Mouse (Mus musculus) liver, postnatal 0 days (tissue): ENCODE measurements around the gene Cldn5. TPM values are rescaled to one million over a fixed set of nuclear protein-coding genes. Genes with fewer than 3 reads are reported as not detected.

Experiments used
- ATAC-seq: fragments of 200-750 bp; cut with Nextera tagmentation; 2 replicates; pipeline ENCODE4 v1.8.0; 2017; ENCODE audit warnings: mild to moderate bottlenecking, moderate library complexity
- DNase-seq: peaks from one replicate; pipeline ENCODE4 v3.0.0-alpha.2; 2016
- H3K27ac ChIP-seq: fragments of 300-500 bp; sonication (generic); 2 replicates; pipeline ENCODE4 v1.5.1; 2014; ENCODE audit warnings: antibody characterized with exemption, moderate library complexity, mild to moderate bottlenecking, low read depth
- H3K27me3 ChIP-seq: fragments of 300-500 bp; sonication (generic); 2 replicates; pipeline ENCODE4 v1.6.1; 2014; ENCODE audit warnings: low read length, control low read depth, mixed read lengths; ENCODE audit not compliant: insufficient read depth
- H3K36me3 ChIP-seq: fragments of 300-500 bp; sonication (generic); replicated peaks from 2 replicates; pipeline ENCODE4 v1.6.1; 2014; ENCODE audit warnings: mild to moderate bottlenecking, control low read depth, low read length, moderate library complexity, mixed read lengths; ENCODE audit not compliant: insufficient read depth
- H3K4me1 ChIP-seq: fragments of 300-500 bp; sonication (generic); 2 replicates; pipeline ENCODE4 v1.6.1; 2014; ENCODE audit warnings: antibody characterized with exemption, mild to moderate bottlenecking, control low read depth; ENCODE audit not compliant: insufficient read depth
- H3K4me2 ChIP-seq: fragments of 300-500 bp; sonication (generic); 2 replicates; pipeline ENCODE4 v1.6.1; 2014; ENCODE audit warnings: low read depth, mild to moderate bottlenecking, low read length, moderate library complexity, mixed read lengths
- H3K4me3 ChIP-seq: fragments of 300-500 bp; sonication (generic); 2 replicates; pipeline ENCODE4 v1.5.1; 2014; ENCODE audit warnings: low read depth, low read length
- H3K9ac ChIP-seq: fragments of 300-500 bp; sonication (generic); replicated peaks from 2 replicates; pipeline ENCODE4 v1.6.1; 2014; ENCODE audit warnings: mild to moderate bottlenecking, moderate library complexity
- H3K9me3 ChIP-seq: fragments of 300-500 bp; sonication (generic); 2 replicates; pipeline ENCODE4 v1.6.1; 2016; ENCODE audit warnings: mild to moderate bottlenecking, control low read depth, low read length, mixed read lengths
- CTCF ChIP-seq: sonication (generic); IDR thresholded peaks from 2 replicates; pipeline ENCODE4 v1.5.1; 2016; ENCODE audit warnings: antibody characterized with exemption, low read depth
- EP300 ChIP-seq: IDR thresholded peaks from 2 replicates; pipeline ENCODE4 v1.6.1; 2016; ENCODE audit warnings: antibody characterized with exemption, low read depth, mild to moderate bottlenecking
- WGBS: fragments of 180-500 bp; shearing (Covaris S2); extraction: QIAGEN DNeasy Blood & Tissue Kit; methylation state at CpG from one replicate; pipeline ENCODE4 v1.1.7; 2014; ENCODE audit not compliant: insufficient replicate concordance; 5-methylcytosine and 5-hydroxymethylcytosine counted together
- polyA plus RNA-seq: library from polyadenylated mRNA; unstranded; fragments of >200 nt; fragmentation: Nextera tagmentation; extraction: Ambion mirVana; gene quantifications from 2 replicates; pipeline ENCODE4 v1.2.1, GENCODE M21; 2015

The Cldn5 gene
- polyA plus RNA-seq, 1 experiment from 2014 or later = 11.5 TPM

GRCm38 (mm10) chr16:18769501-18769900 lies 7.1 kb upstream of the Cldn5 start:
- no peak for TF ChIP-seq EP300
- no peak for TF ChIP-seq CTCF
- Histone ChIP-seq H3K36me3 (no peaks in the 10 kb centered on the region), H3K4me3 (no peak overlapping the region)

DNA sequence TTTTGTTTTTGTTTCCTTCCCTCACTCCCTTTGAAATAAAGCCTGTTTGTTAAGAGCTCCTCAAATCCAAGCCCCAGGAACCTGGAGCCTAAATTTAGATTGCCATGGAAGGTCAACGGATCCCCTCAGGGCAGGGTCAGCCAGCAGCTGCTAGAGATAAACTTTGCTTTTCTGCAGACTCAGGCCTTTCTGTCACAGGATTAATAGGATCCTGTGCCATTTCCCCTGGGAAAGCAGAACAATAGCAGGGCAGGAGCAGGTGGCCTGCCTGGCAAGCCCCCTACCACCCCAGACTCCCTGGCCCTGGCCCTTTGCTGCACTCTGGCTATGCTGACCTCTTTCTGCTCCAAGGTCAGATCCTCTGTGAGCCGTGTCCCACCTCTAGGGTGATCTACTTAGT lies 2.7 kb upstream of the Cldn5 start:
- Histone ChIP-seq H3K36me3 (no peaks in the 10 kb centered on the region), H3K4me1 (peaks cover 6% of the 10 kb centered on the region; the same call in 1 of the 2 replicates), H3K4me2 (no peak overlapping the region), H3K9ac (no peak overlapping the region), H3K4me3 (no peak overlapping the region), H3K27me3 (peaks cover 35% of the 10 kb centered on the region), H3K9me3 (no peaks in the 10 kb centered on the region), H3K27ac (no peak overlapping the region)
- peak; percentile 43 for ATAC-seq
- no peak for DNase-seq
- no peak for TF ChIP-seq CTCF
- TF ChIP-seq EP300 = no peak
- WGBS = 25% methylated on average over 2 of the region's 2 CpGs

More at GRCm38 (mm10) chr16:18769501-18769900, 7.1 kb upstream of the Cldn5 start:
- Histone ChIP-seq H3K27me3 (no peaks in the 10 kb centered on the region), H3K9me3 (no peaks in the 10 kb centered on the region), H3K4me2 (no peak overlapping the region), H3K4me1 (no peaks in the 10 kb centered on the region), H3K9ac (no peak overlapping the region), H3K27ac (no peak overlapping the region)
- 74% methylated on average over 1 of the region's 1 CpGs for WGBS
- no peak for DNase-seq
- ATAC-seq = no peak

DNA sequence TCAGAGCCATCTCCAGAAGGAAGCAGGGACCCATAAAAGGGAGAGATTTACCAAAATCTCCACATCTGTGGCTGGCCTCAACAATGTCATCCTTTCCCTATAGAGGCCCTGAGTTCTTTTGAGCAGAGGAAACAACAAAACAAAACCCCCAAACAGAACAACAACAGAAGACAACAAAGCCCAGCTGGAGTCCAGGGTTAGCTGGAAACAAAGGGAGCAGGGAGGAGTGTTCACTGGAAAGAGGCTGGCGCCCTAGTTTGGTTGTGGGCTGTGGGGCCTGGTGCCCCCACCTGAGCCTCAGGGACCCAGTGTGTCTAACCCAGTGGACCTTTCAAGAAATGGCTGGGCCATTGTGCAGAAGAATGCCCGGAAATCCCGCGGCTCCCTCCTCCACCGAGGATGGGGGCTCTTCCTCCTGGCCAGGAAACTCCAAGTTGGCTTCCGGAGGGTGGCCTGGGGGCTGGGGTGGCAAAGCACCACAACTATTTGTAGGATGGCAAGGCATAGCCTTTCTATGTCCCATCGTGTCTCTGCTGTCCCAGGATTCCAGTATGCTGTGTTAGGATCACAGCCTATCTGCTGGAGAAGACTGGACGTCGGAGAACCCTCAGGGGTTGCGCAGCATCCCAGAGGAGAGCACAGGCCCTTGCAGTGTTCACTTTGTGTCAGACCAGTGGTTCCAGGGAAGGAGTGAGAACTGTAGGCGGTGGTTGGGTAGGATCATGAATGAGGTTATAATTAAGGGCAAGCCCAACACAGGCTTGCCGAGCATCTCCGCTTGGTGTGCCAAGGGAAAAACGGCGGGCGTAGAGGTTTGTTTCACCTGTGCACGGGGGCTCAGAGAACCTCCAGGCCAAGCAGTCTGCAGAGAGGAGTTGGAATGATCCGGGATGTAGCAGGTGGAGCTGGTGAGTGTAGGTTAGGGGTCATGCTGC lies 759 bp upstream of the Cldn5 start:
- H3K27ac ChIP-seq = peak overlapping the region; percentile 49
- H3K9me3 ChIP-seq = no peaks in the 10 kb centered on the region
- no peak overlapping the region for H3K4me3 ChIP-seq
- ATAC-seq = no peak
- peaks cover 6% of the 10 kb centered on the region; the same call in 1 of the 2 replicates for H3K4me1 ChIP-seq
- 0 out of 2 replicates have a peak overlapping the region, but pooled peaks have one; percentile 57 for H3K4me2 ChIP-seq
- H3K9ac ChIP-seq = no peak overlapping the region
- no peaks in the 10 kb centered on the region for H3K36me3 ChIP-seq
- H3K27me3 ChIP-seq = peaks cover 35% of the 10 kb centered on the region
- TF ChIP-seq CTCF (no peak), EP300 (no peak; the same call in 1 of the 2 replicates)
- no peak for DNase-seq
- WGBS = 38% methylated on average over 18 of the region's 18 CpGs

DNA sequence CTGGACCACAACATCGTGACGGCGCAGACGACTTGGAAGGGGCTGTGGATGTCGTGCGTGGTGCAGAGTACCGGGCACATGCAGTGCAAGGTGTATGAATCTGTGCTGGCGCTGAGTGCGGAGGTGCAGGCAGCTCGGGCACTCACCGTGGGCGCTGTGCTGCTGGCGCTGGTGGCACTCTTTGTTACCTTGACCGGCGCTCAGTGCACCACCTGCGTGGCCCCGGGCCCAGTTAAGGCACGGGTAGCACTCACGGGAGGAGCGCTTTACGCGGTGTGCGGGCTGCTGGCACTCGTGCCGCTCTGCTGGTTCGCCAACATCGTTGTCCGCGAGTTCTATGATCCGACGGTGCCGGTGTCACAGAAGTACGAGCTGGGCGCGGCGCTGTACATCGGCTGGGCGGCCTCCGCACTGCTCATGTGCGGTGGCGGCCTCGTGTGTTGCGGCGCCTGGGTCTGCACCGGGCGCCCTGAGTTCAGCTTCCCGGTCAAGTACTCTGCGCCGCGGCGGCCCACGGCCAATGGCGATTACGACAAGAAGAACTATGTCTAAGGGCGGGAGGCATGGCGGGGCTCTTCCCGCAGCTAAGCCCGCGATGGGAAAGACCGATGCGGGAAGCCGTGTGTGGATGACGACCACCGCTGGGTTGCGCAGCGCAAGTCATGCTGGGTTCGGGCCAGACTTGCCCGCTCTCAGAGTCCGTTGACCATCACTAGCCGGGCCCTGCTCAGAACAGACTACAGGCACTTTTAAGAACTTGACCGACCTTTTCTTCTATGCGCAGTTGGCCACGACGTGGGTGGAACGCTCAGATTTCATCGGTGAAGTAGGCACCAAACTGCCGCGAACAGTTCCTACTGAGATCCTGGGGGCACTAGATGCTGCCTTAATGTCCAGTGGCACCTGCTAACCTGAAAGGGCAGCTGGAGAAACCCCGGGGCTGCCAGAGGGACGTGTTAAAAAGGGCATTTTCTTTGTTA lies 744 bp downstream of the Cldn5 start:
- no peak for DNase-seq
- 3% methylated on average over 79 of the region's 80 CpGs for whole genome bisulfite sequencing
- peak overlapping the region; percentile 44 for H3K9ac ChIP-seq

DNA sequence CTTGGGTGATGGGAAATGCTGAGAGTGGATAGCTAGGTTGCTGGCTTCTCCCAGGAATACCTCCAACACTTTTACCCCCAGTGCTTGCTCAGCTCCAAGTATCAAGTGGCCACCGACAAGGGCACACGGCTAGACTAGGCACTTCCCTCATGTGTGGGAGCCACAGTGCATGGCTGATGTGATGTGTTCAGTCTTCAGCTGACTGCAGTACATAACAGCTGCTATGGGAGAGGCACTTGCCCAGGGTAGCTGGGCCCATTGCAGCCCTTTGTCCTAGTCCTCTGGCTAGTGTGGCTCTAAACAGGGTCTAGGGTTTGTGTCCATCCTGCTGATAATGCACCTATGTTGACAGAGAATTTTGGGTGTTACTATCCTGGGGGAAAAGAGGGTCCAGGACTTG lies 1.8 kb downstream of the Cldn5 start:
- H3K9ac ChIP-seq = no peak overlapping the region
- H3K4me2 ChIP-seq = peak overlapping the region; percentile 29
- TF ChIP-seq CTCF = no peak
- no peak for TF ChIP-seq EP300
- no peak overlapping the region for H3K27ac ChIP-seq
- 48% methylated on average over 2 of the region's 2 CpGs for WGBS
- ATAC-seq (no peak), DNase-seq (no peak)
- H3K9me3 ChIP-seq = no peaks in the 10 kb centered on the region
- H3K36me3 ChIP-seq = peaks cover 10% of the 10 kb centered on the region; the same call in 1 of the 2 replicates
- H3K4me1 ChIP-seq = peaks cover 6% of the 10 kb centered on the region; the same call in 1 of the 2 replicates
- H3K4me3 ChIP-seq = peak overlapping the region; percentile 43
- peaks cover 35% of the 10 kb centered on the region for H3K27me3 ChIP-seq

More for the DNA sequence above, 744 bp downstream of the Cldn5 start:
- peak overlapping the region; percentile 43 for H3K4me3 ChIP-seq
- peak; percentile 22; the same call in 1 of the 2 replicates for ATAC-seq
- peaks cover 35% of the 10 kb centered on the region for H3K27me3 ChIP-seq
- no peaks in the 10 kb centered on the region for H3K9me3 ChIP-seq
- peak overlapping the region; percentile 57 for H3K4me2 ChIP-seq
- H3K36me3 ChIP-seq = peaks cover 6% of the 10 kb centered on the region; the same call in 1 of the 2 replicates
- H3K4me1 ChIP-seq = peaks cover 6% of the 10 kb centered on the region; the same call in 1 of the 2 replicates
- no peak for TF ChIP-seq EP300
- 0 out of 2 replicates have a peak, but pooled peaks have one; percentile 1 for TF ChIP-seq CTCF
- H3K27ac ChIP-seq = no peak overlapping the region; the same call in 1 of the 2 replicates

DNA sequence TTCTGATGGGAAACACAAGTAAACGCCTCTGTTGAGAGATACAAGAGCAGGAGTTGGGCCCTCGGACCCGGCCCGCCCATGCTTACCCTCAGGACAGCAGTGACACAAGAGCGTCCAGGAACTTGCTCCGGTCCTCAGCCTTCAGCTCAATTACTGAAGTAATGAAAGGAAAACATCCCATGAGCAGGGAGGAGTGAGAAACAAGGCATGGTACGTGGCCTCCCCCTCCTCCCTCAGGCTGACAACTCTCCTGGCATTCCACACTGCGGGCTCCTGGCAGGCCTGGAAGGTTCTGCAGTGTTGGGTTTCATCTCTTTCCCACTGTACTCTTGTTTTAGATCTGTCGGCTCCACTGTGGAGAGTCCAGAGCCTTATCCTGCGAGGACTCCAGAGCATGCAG lies 5.2 kb downstream of the Cldn5 start:
- H3K4me2 ChIP-seq = no peak overlapping the region
- H3K4me1 ChIP-seq = peaks cover 5% of the 10 kb centered on the region; the same call in 1 of the 2 replicates
- H3K27me3 ChIP-seq = peaks cover 22% of the 10 kb centered on the region
- H3K9me3 ChIP-seq = no peaks in the 10 kb centered on the region
- H3K36me3 ChIP-seq = peaks cover 41% of the 10 kb centered on the region
- 91% methylated on average over 10 of the region's 10 CpGs for WGBS
- no peak for TF ChIP-seq EP300
- TF ChIP-seq CTCF = no peak
- DNase-seq = no peak
- H3K9ac ChIP-seq = no peak overlapping the region
- H3K4me3 ChIP-seq = no peak overlapping the region
- H3K27ac ChIP-seq = no peak overlapping the region
- ATAC-seq = no peak
